Mouse (Mus musculus): Measurements from ENCODE around the gene Grxcr1. TPM values are rescaled to one million over a fixed set of nuclear protein-coding genes. Genes with fewer than 3 reads are reported as not detected.

Gene Grxcr1
- polyA plus RNA-seq, 1 experiment from 2014 or later, result 0.15 TPM

DNA sequence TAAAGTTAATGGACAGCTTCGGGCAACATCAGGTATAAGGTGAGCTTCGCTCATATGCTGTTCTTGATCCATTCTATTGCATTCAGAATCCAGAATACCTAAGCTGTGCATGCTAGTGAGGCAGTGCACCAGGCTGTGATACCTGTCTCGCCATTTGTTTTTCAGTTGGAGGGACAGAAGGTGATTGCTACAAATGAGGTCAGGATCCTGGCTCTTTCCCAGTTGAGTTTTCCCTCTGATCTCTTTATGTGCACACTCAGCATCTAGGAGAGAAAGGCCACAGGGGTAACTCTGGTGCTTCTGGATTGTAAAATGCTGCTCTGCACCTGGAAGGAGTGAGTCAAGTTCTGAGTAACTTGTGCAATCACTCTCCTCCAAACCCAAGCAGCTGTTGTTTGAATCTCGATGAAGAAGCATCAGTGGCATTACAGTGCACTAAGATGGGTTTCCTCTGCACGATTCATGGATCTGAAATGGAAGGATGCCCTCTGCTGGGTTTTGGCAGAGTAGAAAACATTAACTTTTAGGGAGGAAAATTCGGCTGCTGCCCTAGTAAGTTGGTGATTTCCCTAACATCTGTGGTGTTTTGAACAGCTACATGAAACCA is 80.9 kb downstream of the Grxcr1 start:
- Histone ChIP-seq H3K9me3 (ENCODE audit: control insufficient read depth, low read length) (no peaks in the 10 kb centered on the region), H3K4me1 (replicated peaks; ENCODE audit: control insufficient read depth, insufficient read depth, low read length) (no peaks in the 10 kb centered on the region), H3K9ac (ENCODE audit: low read depth, low read length) (no peak overlapping the region), H3K27me3 (ENCODE audit: control insufficient read depth, insufficient read depth, low read length) (no peaks in the 10 kb centered on the region), H3K4me3 (ENCODE audit: low read depth, low read length) (no peak overlapping the region), H3K36me3 (ENCODE audit: control insufficient read depth, insufficient read depth, low read length) (no peaks in the 10 kb centered on the region), H3K4me2 (replicated peaks; ENCODE audit: low read depth, low read length) (no peak overlapping the region), H3K27ac (ENCODE audit: low read depth, low read length) (no peak overlapping the region)
- ATAC-seq (ENCODE audit: low FRiP score), result no peak
- WGBS, result 76% methylated on average over 6 of the region's 6 CpGs
- DNase-seq (ENCODE audit: low spot score), result no peak

DNA sequence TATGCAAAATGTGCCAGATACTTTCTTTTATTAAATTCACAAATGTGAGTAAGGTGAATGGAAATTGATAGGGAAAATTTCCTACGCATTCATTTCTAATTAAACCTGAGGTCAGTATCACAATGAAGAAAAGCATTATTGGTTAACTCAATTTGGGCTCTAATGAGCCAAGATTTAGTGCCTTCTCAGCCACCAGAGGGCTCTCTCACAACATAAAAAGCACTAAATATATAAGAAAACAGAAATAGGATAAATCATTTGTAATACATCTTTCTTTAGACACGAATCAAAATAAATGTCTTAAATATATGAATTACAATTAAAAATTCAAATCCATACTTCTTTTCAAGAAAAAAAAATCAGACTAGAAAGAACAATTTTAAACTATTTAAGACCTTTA is 89.2 kb downstream of the Grxcr1 start:
- Histone ChIP-seq H3K4me3 (ENCODE audit: low read depth, low read length) (no peak overlapping the region), H3K27me3 (ENCODE audit: control insufficient read depth, insufficient read depth, low read length) (no peaks in the 10 kb centered on the region), H3K27ac (ENCODE audit: low read depth, low read length) (no peak overlapping the region), H3K4me1 (replicated peaks; ENCODE audit: control insufficient read depth, insufficient read depth, low read length) (no peaks in the 10 kb centered on the region), H3K4me2 (replicated peaks; ENCODE audit: low read depth, low read length) (no peak overlapping the region), H3K9me3 (ENCODE audit: control insufficient read depth, low read length) (no peaks in the 10 kb centered on the region), H3K9ac (ENCODE audit: low read depth, low read length) (no peak overlapping the region), H3K36me3 (ENCODE audit: control insufficient read depth, insufficient read depth, low read length) (no peaks in the 10 kb centered on the region)
- 54% methylated on average over 2 of the region's 2 CpGs for WGBS
- no peak for ATAC-seq (ENCODE audit: low FRiP score)
- DNase-seq (ENCODE audit: low spot score), result peak; percentile 19

DNA sequence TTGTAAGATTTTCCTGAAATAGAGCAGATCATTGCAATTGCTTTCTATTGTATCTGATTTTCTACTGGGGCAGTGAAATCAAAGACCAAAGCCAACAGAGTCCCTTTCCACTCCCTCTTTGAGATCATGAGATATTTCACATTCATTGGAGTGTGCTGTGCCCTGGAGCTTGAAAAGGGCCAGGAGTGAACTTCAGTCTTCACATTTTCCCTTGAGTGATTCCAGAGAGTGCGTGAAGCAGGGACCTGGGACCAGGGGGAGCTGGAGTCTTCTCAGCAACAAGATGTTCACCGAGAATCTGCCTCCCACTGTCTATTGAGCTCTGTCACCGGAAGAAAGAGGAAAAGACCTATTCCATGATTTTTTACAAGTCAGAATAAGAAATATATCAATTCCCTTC is 91.2 kb downstream of the Grxcr1 start:
- H3K4me1 ChIP-seq (replicated peaks; ENCODE audit: control insufficient read depth, insufficient read depth, low read length), result no peaks in the 10 kb centered on the region
- H3K27ac ChIP-seq (ENCODE audit: low read depth, low read length), result no peak overlapping the region
- WGBS, result 66% methylated on average over 3 of the region's 3 CpGs
- no peaks in the 10 kb centered on the region for H3K27me3 ChIP-seq (ENCODE audit: control insufficient read depth, insufficient read depth, low read length)
- DNase-seq (ENCODE audit: low spot score) (no peak), ATAC-seq (ENCODE audit: low FRiP score) (no peak)
- no peak overlapping the region for H3K4me2 ChIP-seq (replicated peaks; ENCODE audit: low read depth, low read length)
- no peak overlapping the region for H3K9ac ChIP-seq (ENCODE audit: low read depth, low read length)
- H3K4me3 ChIP-seq (ENCODE audit: low read depth, low read length), result no peak overlapping the region
- H3K36me3 ChIP-seq (ENCODE audit: control insufficient read depth, insufficient read depth, low read length), result no peaks in the 10 kb centered on the region
- H3K9me3 ChIP-seq (ENCODE audit: control insufficient read depth, low read length), result no peaks in the 10 kb centered on the region

DNA sequence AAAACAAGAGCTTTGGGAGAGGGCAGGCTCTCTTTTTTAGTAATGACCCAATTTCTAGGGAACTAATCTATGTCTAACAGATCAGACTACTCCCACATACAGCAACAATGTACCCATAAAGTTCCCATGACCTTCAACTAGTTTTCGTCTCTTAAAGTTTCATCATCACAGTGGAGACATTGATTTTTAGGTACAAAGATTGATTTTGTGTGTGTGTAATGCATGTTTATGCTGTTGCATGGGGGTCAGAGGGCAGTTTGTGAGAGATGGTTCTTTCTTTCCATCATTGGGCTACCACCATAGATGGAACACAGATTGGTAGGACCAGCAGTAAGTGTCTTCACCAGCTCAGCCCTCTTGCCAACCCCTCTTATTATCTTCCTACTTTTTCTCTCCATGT is 93.8 kb downstream of the Grxcr1 start:
- 97% methylated on average over 1 of the region's 1 CpGs for WGBS
- no peak for ATAC-seq (ENCODE audit: low FRiP score)
- Histone ChIP-seq H3K4me2 (replicated peaks; ENCODE audit: low read depth, low read length) (no peak overlapping the region), H3K9me3 (ENCODE audit: control insufficient read depth, low read length) (no peaks in the 10 kb centered on the region), H3K36me3 (ENCODE audit: control insufficient read depth, insufficient read depth, low read length) (no peaks in the 10 kb centered on the region), H3K27me3 (ENCODE audit: control insufficient read depth, insufficient read depth, low read length) (no peaks in the 10 kb centered on the region), H3K4me3 (ENCODE audit: low read depth, low read length) (no peak overlapping the region), H3K9ac (ENCODE audit: low read depth, low read length) (no peak overlapping the region), H3K27ac (ENCODE audit: low read depth, low read length) (no peak overlapping the region), H3K4me1 (replicated peaks; ENCODE audit: control insufficient read depth, insufficient read depth, low read length) (no peaks in the 10 kb centered on the region)
- no peak for DNase-seq (ENCODE audit: low spot score)

DNA sequence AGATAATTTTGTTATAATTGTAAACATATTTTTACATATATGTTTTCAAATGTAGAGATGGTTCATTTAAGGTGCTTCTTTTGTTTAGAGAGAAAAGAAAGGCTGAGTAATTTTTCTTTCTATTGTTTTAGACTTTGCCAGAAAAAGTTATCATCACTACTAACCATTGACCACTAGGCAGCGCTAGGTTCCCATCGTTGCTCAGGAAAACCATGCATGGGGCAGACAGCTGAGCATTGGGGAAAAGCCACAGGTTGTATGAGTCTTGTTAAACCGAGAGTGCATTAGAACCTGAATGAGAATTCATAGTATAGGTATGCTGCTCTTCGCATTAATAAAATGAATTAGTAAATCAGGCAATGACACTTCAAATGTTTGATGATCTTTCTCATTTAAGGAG is 96.8 kb downstream of the Grxcr1 start:
- Histone ChIP-seq H3K9ac (ENCODE audit: low read depth, low read length) (no peak overlapping the region), H3K4me2 (replicated peaks; ENCODE audit: low read depth, low read length) (no peak overlapping the region), H3K4me3 (ENCODE audit: low read depth, low read length) (no peak overlapping the region), H3K36me3 (ENCODE audit: control insufficient read depth, insufficient read depth, low read length) (no peaks in the 10 kb centered on the region), H3K4me1 (replicated peaks; ENCODE audit: control insufficient read depth, insufficient read depth, low read length) (no peaks in the 10 kb centered on the region), H3K27ac (ENCODE audit: low read depth, low read length) (no peak overlapping the region), H3K27me3 (ENCODE audit: control insufficient read depth, insufficient read depth, low read length) (no peaks in the 10 kb centered on the region), H3K9me3 (ENCODE audit: control insufficient read depth, low read length) (no peaks in the 10 kb centered on the region)
- WGBS, result 12% methylated on average over 4 of the region's 4 CpGs
- ATAC-seq (ENCODE audit: low FRiP score) (peak; percentile 66; the same call in 1 of the 2 replicates), DNase-seq (ENCODE audit: low spot score) (peak; percentile 48)

DNA sequence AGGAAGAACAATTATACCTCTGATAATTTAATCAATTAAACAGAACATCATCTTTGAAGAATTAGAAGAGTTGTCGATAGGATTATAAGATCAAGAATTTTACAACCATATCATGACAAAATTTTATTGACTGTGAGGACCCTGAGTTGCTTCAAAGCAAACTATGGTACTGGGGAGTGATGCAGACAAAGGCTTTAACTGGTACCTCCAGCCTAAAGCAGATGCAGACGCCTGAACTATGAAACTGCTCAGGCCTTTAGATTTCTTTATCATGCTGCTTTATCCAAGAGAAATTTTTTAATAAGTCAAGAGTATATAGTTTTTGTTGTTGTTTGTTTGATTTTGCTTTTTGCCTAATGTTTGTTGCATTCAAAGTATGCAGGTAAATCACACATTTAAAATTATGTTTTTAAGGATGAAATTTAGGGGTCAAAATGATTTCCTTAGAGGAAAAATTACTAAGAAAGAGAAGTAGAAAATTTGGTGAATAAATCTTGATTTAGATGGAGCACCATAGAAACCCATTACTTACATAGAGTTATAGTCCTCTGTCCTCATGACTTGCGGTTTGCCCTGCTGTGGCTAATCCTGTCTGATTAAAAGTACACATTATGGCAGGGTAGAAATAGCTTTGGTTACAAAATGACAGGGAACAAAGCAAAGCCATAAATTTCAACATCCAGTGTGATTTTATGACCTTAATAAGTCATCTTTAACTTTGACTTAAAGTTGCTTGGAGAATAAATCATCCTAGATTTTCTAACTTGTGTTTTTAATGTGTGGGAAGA is 97.4 kb downstream of the Grxcr1 start:
- DNase-seq (ENCODE audit: low spot score) (no peak), ATAC-seq (ENCODE audit: low FRiP score) (no peak)
- no peak overlapping the region for H3K4me2 ChIP-seq (replicated peaks; ENCODE audit: low read depth, low read length)
- no peaks in the 10 kb centered on the region for H3K9me3 ChIP-seq (ENCODE audit: control insufficient read depth, low read length)
- no peaks in the 10 kb centered on the region for H3K36me3 ChIP-seq (ENCODE audit: control insufficient read depth, insufficient read depth, low read length)
- no peaks in the 10 kb centered on the region for H3K27me3 ChIP-seq (ENCODE audit: control insufficient read depth, insufficient read depth, low read length)
- no peak overlapping the region for H3K27ac ChIP-seq (ENCODE audit: low read depth, low read length)
- 87% methylated on average over 3 of the region's 3 CpGs for WGBS
- H3K4me3 ChIP-seq (ENCODE audit: low read depth, low read length), result no peak overlapping the region
- no peak overlapping the region for H3K9ac ChIP-seq (ENCODE audit: low read depth, low read length)
- H3K4me1 ChIP-seq (replicated peaks; ENCODE audit: control insufficient read depth, insufficient read depth, low read length), result no peaks in the 10 kb centered on the region

DNA sequence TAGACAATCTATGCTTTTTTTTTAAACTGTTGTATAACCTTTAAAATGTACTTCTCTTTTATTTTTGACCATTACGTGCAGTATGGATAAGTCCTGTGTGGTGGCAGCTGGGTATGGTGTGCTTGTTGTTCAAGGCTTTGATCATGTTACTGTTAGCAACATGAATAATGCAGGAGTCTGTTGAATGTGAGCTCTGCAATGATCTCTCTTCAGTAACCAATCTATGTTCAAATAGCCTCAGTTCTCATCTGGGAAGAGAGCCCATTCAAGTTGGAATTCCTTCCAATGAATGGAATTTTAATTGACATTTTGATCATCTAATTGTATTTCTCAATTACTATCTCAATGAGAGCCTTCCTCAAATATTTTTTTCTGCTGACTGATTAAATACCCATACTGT is 115.2 kb downstream of the Grxcr1 start:
- ATAC-seq (ENCODE audit: low FRiP score), result no peak
- DNase-seq (ENCODE audit: low spot score), result no peak
- no peaks in the 10 kb centered on the region for H3K4me1 ChIP-seq (replicated peaks; ENCODE audit: control insufficient read depth, insufficient read depth, low read length)

DNA sequence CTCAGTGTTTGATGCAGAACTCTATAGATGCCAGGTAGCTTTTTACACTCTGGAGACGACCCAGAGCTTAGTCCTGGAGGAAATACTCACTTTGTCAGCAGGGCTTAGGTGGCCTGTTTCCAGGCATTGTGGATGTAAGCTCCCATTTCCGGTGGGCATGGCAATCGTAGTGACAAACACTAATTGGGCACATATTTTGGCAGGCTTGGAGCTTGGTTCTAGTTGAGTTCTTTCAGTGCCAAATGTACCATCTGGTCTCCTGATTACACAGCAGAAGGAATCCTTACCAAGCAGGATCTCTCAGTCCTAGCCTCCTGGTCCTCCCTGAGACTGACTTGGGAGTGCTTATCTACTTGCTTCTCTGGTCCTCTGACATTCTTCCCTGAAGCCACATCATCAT is 118.3 kb downstream of the Grxcr1 start:
- ATAC-seq (ENCODE audit: low FRiP score) (no peak), DNase-seq (ENCODE audit: low spot score) (no peak)
- 77% methylated on average over 3 of the region's 3 CpGs for WGBS
- no peak overlapping the region for H3K9ac ChIP-seq (ENCODE audit: low read depth, low read length)
- no peak overlapping the region for H3K4me2 ChIP-seq (replicated peaks; ENCODE audit: low read depth, low read length)
- no peaks in the 10 kb centered on the region for H3K27me3 ChIP-seq (ENCODE audit: control insufficient read depth, insufficient read depth, low read length)
- H3K36me3 ChIP-seq (ENCODE audit: control insufficient read depth, insufficient read depth, low read length), result no peaks in the 10 kb centered on the region
- no peaks in the 10 kb centered on the region for H3K4me1 ChIP-seq (replicated peaks; ENCODE audit: control insufficient read depth, insufficient read depth, low read length)
- H3K9me3 ChIP-seq (ENCODE audit: control insufficient read depth, low read length), result no peaks in the 10 kb centered on the region
- H3K4me3 ChIP-seq (ENCODE audit: low read depth, low read length), result no peak overlapping the region
- H3K27ac ChIP-seq (ENCODE audit: low read depth, low read length), result no peak overlapping the region

More for the DNA sequence above, 115.2 kb downstream of the Grxcr1 start:
- WGBS, result 72% methylated on average over 1 of the region's 1 CpGs
- no peak overlapping the region for H3K27ac ChIP-seq (ENCODE audit: low read depth, low read length)
- no peak overlapping the region for H3K4me2 ChIP-seq (replicated peaks; ENCODE audit: low read depth, low read length)
- no peaks in the 10 kb centered on the region for H3K36me3 ChIP-seq (ENCODE audit: control insufficient read depth, insufficient read depth, low read length)
- H3K9ac ChIP-seq (ENCODE audit: low read depth, low read length), result no peak overlapping the region
- no peaks in the 10 kb centered on the region for H3K27me3 ChIP-seq (ENCODE audit: control insufficient read depth, insufficient read depth, low read length)
- no peak overlapping the region for H3K4me3 ChIP-seq (ENCODE audit: low read depth, low read length)
- H3K9me3 ChIP-seq (ENCODE audit: control insufficient read depth, low read length), result no peaks in the 10 kb centered on the region

Measured in hindbrain, embryonic 11.5 days (tissue).